Mouse (Mus musculus) liver, embryonic 11.5 days (tissue): Measurements from ENCODE around the gene Fgfr2. TPM values are rescaled to one million over a fixed set of nuclear protein-coding genes. Genes with fewer than 3 reads are reported as not detected.
"Not testable (repeated sequence)": the region's sequence is repeated elsewhere in the genome, so short reads cannot be mapped to it uniquely, and the experiment has no call there.

Experiments used
- ATAC-seq: fragments of 200-750 bp; cut with Nextera tagmentation; replicated peaks from 2 replicates; pipeline ENCODE4 v1.8.0; 2017; ENCODE audit warnings: moderate number of reproducible peaks, mild to moderate bottlenecking, moderate TSS enrichment, moderate library complexity; ENCODE audit not compliant: low FRiP score
- DNase-seq: peaks from one replicate; pipeline ENCODE4 v3.0.0-alpha.2; 2017; ENCODE audit warnings: low spot score
- H3K27ac ChIP-seq: fragments of 300-500 bp; sonication (generic); 2 replicates; pipeline ENCODE4 v1.5.1; 2014; ENCODE audit warnings: mild to moderate bottlenecking, low read depth, low read length, control low read depth
- H3K27me3 ChIP-seq: fragments of 300-500 bp; sonication (generic); replicated peaks from 2 replicates; pipeline ENCODE4 v1.6.1; 2014; ENCODE audit warnings: low read length, mixed read lengths; ENCODE audit not compliant: control insufficient read depth, insufficient read depth
- H3K36me3 ChIP-seq: fragments of 300-500 bp; sonication (generic); 2 replicates; pipeline ENCODE4 v1.6.1; 2014; ENCODE audit warnings: mild to moderate bottlenecking, low read length, moderate library complexity, mixed read lengths; ENCODE audit not compliant: control insufficient read depth, insufficient read depth
- H3K4me1 ChIP-seq: fragments of 300-500 bp; sonication (generic); replicated peaks from 2 replicates; pipeline ENCODE4 v1.6.1; 2014; ENCODE audit warnings: low read length, mixed read lengths; ENCODE audit not compliant: control insufficient read depth, insufficient read depth
- H3K4me2 ChIP-seq: fragments of 300-500 bp; sonication (generic); 2 replicates; pipeline ENCODE4 v1.6.1; 2014; ENCODE audit warnings: mild to moderate bottlenecking, control low read depth, moderate library complexity
- H3K4me3 ChIP-seq: fragments of 300-500 bp; sonication (generic); 2 replicates; pipeline ENCODE4 v1.5.1; 2014; ENCODE audit warnings: low read depth, low read length, control low read depth
- H3K9ac ChIP-seq: fragments of 300-500 bp; sonication (generic); 2 replicates; pipeline ENCODE4 v1.6.1; 2014; ENCODE audit warnings: low read depth, low read length, control low read depth
- H3K9me3 ChIP-seq: fragments of 300-500 bp; sonication (generic); 2 replicates; pipeline ENCODE4 v1.6.1; 2016; ENCODE audit warnings: low read length, inconsistent platforms, mixed read lengths; ENCODE audit not compliant: control insufficient read depth
- WGBS: fragments of 180-500 bp; shearing (Covaris S2); extraction: QIAGEN DNeasy Blood & Tissue Kit; methylation state at CpG from one replicate; pipeline ENCODE4 v1.1.7; 2014; 5-methylcytosine and 5-hydroxymethylcytosine counted together
- polyA plus RNA-seq: library from polyadenylated mRNA; unstranded; fragments of >200 nt; fragmentation: Nextera tagmentation; extraction: Ambion mirVana; gene quantifications from 2 replicates; pipeline ENCODE4 v1.2.1, GENCODE M21; 2014

Gene Fgfr2
- polyA plus RNA-seq, 1 experiment from 2014 or later: 32.6 TPM

- Histone ChIP-seq H3K27ac (no peak overlapping the region), H3K4me1 (no peaks in the 10 kb centered on the region), H3K9me3 (no peaks in the 10 kb centered on the region), H3K27me3 (no peaks in the 10 kb centered on the region), H3K4me2 (no peak overlapping the region), H3K9ac (no peak overlapping the region), H3K36me3 (no peaks in the 10 kb centered on the region), H3K4me3 (no peak overlapping the region)
- no peak for DNase-seq
- 78% methylated on average over 2 of the region's 2 CpGs for WGBS
- ATAC-seq: no peak
Observed at GRCm38 (mm10) chr7:131122210-131122807, 2000.8 kb downstream of the Fgfr2 start.

GRCm38 (mm10) chr7:131114434-131114833 is 2008.7 kb downstream of the Fgfr2 start:
- H3K9me3 ChIP-seq: no peaks in the 10 kb centered on the region
- H3K9ac ChIP-seq: no peak overlapping the region
- no peak overlapping the region for H3K4me3 ChIP-seq
- no peak overlapping the region for H3K27ac ChIP-seq
- ATAC-seq (no peak), DNase-seq (no peak)
- 78% methylated on average over 2 of the region's 2 CpGs for WGBS
- H3K27me3 ChIP-seq: no peaks in the 10 kb centered on the region
- H3K4me2 ChIP-seq: no peak overlapping the region
- no peaks in the 10 kb centered on the region for H3K4me1 ChIP-seq
- no peaks in the 10 kb centered on the region for H3K36me3 ChIP-seq

- no peak overlapping the region for H3K9ac ChIP-seq
- no peaks in the 10 kb centered on the region for H3K4me1 ChIP-seq
- H3K36me3 ChIP-seq: no peaks in the 10 kb centered on the region
- no peaks in the 10 kb centered on the region for H3K9me3 ChIP-seq
- H3K4me3 ChIP-seq: no peak overlapping the region
- H3K27ac ChIP-seq: no peak overlapping the region
- no peak overlapping the region for H3K4me2 ChIP-seq
- WGBS: 69% methylated on average over 6 of the region's 6 CpGs
- DNase-seq (no peak), ATAC-seq (no peak)
- H3K27me3 ChIP-seq: no peaks in the 10 kb centered on the region
Observed at GRCm38 (mm10) chr7:131113676-131114075, 2009.5 kb downstream of the Fgfr2 start.

- no peak overlapping the region for H3K4me3 ChIP-seq
- peak; percentile 35 for DNase-seq
- no peaks in the 10 kb centered on the region for H3K9me3 ChIP-seq
- H3K4me1 ChIP-seq: no peaks in the 10 kb centered on the region
- H3K27ac ChIP-seq: no peak overlapping the region
- no peak overlapping the region for H3K4me2 ChIP-seq
- ATAC-seq: no peak
- 21% methylated on average over 3 of the region's 3 CpGs for WGBS
- H3K36me3 ChIP-seq: no peaks in the 10 kb centered on the region
- H3K9ac ChIP-seq: no peak overlapping the region
- no peaks in the 10 kb centered on the region for H3K27me3 ChIP-seq
Observed at GRCm38 (mm10) chr7:131112486-131112885, 2010.7 kb downstream of the Fgfr2 start.

GRCm38 (mm10) chr7:131082403-131082802 is 2040.7 kb downstream of the Fgfr2 start:
- H3K9ac ChIP-seq, H3K9me3 ChIP-seq, DNase-seq, H3K27me3 ChIP-seq, H3K36me3 ChIP-seq, H3K27ac ChIP-seq, H3K4me3 ChIP-seq, H3K4me2 ChIP-seq, H3K4me1 ChIP-seq, ATAC-seq: not testable (repeated sequence)
- WGBS: 74% methylated on average over 9 of the region's 9 CpGs

- Histone ChIP-seq H3K4me3 (no peak overlapping the region), H3K4me1 (no peaks in the 10 kb centered on the region), H3K4me2 (no peak overlapping the region), H3K36me3 (no peaks in the 10 kb centered on the region), H3K27me3 (no peaks in the 10 kb centered on the region), H3K9ac (no peak overlapping the region), H3K9me3 (no peaks in the 10 kb centered on the region), H3K27ac (no peak overlapping the region)
- ATAC-seq (no peak), DNase-seq (no peak)
- 0% methylated on average over 1 of the region's 1 CpGs for WGBS
Observed at GRCm38 (mm10) chr7:131075956-131076355, 2047.2 kb downstream of the Fgfr2 start.

- H3K27me3 ChIP-seq, H3K4me1 ChIP-seq, H3K27ac ChIP-seq, H3K36me3 ChIP-seq, DNase-seq, H3K9me3 ChIP-seq, H3K4me3 ChIP-seq, H3K9ac ChIP-seq, H3K4me2 ChIP-seq, ATAC-seq: not testable (repeated sequence)
- 67% methylated on average over 6 of the region's 6 CpGs for WGBS
Observed at GRCm38 (mm10) chr7:131074098-131074497, 2049.1 kb downstream of the Fgfr2 start.

GRCm38 (mm10) chr7:131073476-131073875 is 2049.7 kb downstream of the Fgfr2 start:
- not testable (repeated sequence) for H3K9ac ChIP-seq, H3K4me3 ChIP-seq, H3K4me1 ChIP-seq, H3K9me3 ChIP-seq, ATAC-seq, DNase-seq, H3K27ac ChIP-seq, H3K4me2 ChIP-seq, H3K27me3 ChIP-seq, H3K36me3 ChIP-seq
- 88% methylated on average over 3 of the region's 3 CpGs for WGBS

- not testable (repeated sequence) for ATAC-seq, H3K27me3 ChIP-seq, H3K4me2 ChIP-seq, H3K36me3 ChIP-seq, H3K9ac ChIP-seq, H3K9me3 ChIP-seq, DNase-seq, H3K4me1 ChIP-seq, H3K27ac ChIP-seq, H3K4me3 ChIP-seq
- WGBS: 0% methylated on average over 1 of the region's 1 CpGs
Observed at GRCm38 (mm10) chr7:131068191-131068590, 2055.0 kb downstream of the Fgfr2 start.
